Mouse (Mus musculus) retina, adult 2 months (tissue): ENCODE results near the gene Dynlt1b.
"Not testable (repeated sequence)": the region's sequence is repeated elsewhere in the genome, so short reads cannot be mapped to it uniquely, and the experiment has no call there.

ENCODE experiments used
- DNase-seq: peaks from one replicate; pipeline ENCODE4 v3.0.0-alpha.2; 2012; ENCODE audit warnings: low read depth, low spot score

Dynlt1b gene

DNA sequence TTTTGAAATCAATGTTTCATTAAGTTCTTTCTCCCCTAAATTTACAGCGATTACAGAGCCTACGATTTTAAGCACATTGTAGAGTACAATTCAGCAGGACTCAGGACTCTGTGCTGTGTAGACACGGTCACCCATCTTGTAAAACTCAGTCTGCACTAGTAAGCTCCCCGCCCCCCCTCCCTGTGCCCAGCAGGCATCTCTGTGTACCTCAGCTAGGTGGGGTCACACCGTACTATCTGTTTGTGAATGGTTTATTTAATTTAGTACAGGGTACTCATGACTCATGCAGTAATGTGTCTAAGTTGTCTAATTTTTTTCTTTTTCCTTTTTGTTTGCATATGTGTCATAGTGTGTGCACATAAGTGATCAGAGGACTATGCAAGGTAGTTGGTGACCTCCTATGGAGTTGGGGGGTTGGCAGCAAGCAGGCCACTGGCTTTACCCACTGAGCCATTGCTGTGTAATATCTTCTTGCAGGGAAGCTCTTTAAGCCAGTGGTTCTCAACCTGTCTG lies 31.2 kb downstream of the Dynlt1b start:
- not testable (repeated sequence) for DNase-seq

DNA sequence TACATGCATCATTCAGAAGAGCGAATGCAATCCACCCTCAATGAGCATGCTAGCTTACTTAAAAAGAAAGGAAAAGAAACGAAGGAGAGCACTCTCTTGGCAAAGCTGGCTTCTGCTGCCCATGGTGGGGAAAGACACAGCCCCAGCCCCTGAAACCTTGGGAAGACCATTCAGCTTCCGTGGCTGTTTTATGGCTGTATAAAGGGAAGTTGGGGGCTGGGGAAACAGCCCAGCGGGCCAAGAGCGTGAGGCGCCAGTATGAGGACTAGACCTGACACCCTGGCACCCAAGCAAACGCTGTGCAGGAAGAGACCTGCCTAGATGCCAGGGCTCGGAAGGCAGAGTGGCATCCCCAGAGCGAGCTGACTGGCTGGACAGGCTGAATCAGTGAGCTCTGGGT lies 35.8 kb downstream of the Dynlt1b start:
- DNase-seq: not testable (repeated sequence)

DNA sequence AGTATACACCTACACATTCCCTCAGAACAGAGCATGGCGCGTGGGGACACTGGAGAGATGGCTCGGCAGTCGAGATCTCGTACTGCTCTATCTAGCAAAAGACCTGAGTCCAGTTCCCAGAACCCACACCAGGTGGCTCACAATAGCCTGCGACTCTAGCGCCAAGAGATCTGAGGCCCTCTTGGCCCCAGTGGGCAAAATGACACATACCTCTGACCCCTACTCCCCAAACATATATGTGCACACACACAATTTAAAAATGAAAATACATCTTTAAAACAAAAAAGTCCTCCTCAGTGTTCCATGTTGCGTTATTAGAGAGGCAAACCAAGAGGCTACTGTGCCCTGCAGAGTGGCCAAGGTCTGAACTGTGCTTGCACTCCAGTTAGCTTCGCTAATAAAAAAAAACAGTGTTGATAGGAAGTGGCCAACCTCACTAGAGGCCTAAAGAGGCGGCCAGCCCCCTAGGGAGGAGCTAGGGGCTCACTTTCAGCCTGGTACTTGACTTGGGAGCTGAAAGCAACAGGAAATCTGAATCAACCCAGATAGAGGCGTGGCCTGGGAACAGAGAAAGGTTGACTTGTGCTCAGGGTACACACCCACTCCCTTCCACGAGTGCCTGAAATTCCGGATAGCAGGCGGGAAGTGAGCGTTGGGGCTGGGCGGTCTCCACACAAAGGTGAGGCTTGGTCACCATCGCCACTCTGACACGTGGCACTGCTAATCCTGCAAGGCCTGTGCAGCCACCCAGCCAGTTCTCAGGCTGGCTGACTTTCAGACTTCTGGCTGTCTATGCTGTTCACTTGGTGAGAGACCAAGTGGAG lies 37.9 kb downstream of the Dynlt1b start:
- not testable (repeated sequence) for DNase-seq

DNA sequence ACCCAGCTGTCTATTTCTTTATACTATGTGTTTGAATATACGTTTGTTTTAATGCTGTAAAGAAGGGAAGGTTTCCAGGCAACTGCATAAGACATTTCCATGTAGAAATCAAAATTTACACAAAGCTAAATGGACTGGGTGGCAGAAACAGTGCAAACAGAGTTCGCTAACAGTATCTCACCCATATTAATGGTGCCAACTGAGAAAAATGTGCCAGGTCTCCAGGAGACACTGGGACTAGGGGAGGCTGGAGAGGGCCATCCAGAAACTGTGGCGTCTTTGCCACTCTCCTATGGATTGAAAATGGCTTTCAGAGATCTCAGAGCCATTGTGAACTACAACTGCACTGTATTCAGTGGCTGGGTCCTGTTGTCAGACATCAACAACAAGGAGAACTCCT lies 40.1 kb downstream of the Dynlt1b start:
- not testable (repeated sequence) for DNase-seq

DNA sequence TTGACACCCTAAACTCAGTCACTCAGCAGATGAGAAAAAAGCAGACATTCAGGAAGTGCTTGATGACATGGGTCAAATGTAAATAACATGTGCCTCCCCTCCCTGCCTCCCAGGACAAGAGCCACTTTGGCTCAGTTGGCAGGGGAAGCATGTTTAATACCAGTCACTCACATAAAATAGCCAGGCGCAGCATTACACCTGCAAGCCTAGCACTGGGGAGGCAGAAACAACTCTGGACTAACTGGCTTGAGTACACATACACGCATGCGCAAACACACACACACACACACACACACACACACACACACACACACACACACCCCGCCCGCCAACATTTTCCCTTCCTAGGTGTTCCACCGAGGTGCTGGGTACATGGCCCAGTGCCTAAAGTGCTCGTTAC lies 40.8 kb downstream of the Dynlt1b start:
- DNase-seq: not testable (repeated sequence)

DNA sequence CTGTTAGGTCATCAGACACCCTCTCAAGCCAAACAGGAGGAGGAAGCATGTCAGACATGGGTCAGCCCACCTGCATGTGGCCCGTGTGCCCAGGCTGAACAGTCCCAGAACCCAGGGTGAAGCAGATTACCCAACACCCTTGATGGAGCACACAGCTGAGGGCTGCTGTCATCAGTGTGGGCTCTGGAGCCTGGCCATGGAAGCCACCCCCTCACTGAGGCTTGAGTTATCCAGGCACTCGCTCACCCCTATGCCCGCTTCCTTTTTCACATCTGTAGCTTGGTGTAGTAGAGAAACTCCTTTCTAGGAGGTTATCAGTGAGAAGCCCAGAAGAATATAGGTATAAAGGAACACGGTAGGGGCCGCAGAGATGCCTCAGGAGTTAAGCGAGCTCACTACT lies 45.4 kb downstream of the Dynlt1b start:
- not testable (repeated sequence) for DNase-seq

DNA sequence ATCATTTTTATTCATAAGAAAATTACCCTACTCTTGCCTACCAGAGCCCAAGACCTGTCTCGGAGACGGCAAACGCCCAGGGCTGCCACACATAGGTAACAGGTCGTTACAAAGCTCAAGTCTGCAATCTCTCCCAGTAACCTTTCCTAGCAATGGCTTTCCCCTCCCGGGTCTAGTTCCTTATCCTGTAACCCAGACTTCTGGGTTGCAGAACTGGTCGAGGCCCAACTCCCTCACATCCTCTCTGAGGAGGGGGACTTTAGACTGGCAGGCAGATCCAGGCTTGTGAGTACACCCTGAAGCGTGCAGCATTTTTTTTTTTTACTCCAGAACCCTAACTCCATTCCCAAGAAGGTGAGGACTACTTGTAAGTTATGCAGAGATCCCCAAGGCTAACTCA lies 46.0 kb downstream of the Dynlt1b start:
- not testable (repeated sequence) for DNase-seq

DNA sequence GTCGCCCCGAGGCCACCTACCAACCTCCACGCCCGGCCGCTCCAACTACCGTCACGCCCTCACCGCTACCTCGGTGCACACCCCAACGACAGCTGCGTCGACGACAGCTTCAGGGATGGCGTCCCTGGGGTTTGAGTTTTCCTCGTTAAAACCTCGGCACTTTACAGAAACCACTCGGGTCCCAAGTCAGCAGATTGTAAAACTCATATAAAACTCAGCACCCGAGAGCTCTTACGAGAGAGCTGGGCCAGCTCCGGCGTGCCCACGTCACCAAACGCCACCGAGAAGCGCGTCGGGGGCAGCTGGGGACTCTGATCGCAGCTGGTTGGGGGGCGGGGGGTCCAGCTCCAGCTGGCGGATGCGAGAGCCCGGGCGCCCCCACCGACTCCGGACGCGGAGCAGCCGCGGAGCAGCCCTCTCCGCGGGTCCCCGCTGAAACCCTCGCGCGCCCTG lies 46.6 kb downstream of the Dynlt1b start:
- not testable (repeated sequence) for DNase-seq

DNA sequence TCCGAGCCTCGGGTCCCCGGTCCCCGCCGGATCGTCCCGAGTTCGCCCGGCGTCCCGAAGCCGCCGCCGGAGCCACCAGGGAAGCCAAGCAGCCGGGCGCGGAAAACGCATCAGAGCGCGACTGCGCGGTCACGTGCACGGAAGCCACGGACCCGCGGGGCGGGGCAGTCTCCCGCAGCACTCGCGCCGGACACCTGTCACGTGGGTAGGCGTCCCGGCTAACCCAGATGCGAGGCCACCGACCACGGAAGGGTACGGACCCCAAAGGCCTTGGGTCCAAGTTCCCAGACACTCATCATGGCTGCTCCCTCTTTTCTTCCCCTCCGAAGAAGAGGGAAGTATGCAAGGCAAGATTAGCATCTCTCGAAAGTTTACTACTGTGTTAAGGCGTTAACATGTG lies 47.1 kb downstream of the Dynlt1b start:
- peak; percentile 28 for DNase-seq

DNA sequence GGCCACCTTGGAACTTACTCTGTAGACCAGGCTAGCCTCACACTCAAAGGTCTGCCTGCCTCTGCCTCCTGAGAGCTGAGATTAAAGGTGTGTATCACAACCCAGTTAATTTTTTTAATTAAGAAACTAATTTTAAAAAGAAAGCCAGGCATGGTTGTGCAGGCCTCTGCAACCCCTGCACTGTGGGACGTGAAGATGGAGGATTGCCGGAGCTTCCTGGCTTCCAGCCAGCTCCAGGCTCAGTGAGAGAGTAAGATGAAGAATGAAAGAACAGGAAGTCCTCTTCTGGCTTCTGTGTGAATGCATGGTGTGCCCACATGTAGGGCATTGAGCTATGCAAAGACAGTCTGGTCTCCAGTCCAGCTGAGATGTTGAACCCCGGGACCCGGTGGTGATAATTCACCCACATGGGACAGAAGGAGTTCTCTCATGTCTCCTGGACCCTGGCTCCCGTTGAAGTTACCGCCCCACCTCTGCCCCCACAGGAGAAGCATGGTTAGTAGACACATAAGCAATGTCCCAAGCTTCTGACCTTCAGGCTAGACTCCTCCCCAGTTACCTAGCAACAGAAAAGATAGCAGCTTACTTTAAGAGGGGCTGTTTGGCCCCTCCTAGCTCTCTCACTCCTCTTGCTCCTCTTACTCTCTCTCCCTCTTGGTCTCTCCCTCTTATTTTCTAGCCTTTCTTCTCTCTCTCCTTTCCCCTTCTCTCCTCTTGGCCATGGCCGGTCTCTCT lies 51.1 kb downstream of the Dynlt1b start:
- DNase-seq: not testable (repeated sequence)

DNA sequence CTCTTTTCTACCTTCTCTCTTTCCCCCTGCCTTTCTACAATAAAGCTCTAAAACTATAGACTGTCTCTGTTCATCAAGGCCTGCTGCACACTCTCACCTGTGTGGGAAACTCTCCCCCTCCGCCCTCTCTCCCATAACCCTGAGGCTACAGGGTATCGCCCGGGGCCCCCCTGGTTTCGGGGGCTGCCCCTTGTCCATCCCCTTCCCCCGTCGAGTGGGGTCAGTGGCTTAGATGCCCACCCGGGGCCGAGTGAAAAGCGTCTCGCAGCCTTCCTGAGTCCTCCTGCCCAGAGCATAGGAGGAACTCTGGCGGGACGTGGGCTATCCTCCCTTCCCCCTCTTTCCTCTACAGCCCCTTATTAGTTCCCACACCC lies 51.7 kb downstream of the Dynlt1b start:
- DNase-seq: not testable (repeated sequence)

DNA sequence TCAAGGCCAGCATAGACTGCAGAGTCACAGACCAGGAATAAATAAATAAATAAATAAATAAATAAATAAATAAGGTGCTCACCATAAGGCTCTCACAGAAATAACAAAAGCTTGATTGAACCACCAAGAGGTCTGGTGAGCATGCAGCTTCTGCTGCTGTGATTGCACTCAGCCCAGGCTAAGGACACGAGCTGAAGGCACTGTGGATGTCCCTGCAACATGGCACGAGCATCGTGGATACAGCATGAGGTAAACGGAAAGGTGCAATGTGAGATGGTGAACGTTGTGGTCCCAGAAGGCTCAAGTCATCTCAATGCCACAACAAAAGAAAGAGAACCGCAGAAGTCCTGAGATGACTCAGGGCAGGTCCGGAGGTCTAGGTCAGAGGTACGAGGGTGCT lies 52.3 kb downstream of the Dynlt1b start:
- not testable (repeated sequence) for DNase-seq
